Mouse (Mus musculus) activated CD4-positive, CD25-positive, alpha-beta regulatory T cell (primary cell): ENCODE results near the gene Gm5089. TPM values are rescaled to one million over a fixed set of nuclear protein-coding genes. Genes with fewer than 3 reads are reported as not detected.

Experiments
- polyA plus RNA-seq, 2 experiments: library from polyadenylated mRNA; unstranded; fragments of 100-300 nt; shearing (Covaris generic); gene quantifications; one replicate each; pipeline ENCODE4 v1.2.1; 2017

Gm5089 gene
- under 1 TPM in 1 of 2 experiments, not detected in 1; 0.26 TPM for polyA plus RNA-seq

DNA sequence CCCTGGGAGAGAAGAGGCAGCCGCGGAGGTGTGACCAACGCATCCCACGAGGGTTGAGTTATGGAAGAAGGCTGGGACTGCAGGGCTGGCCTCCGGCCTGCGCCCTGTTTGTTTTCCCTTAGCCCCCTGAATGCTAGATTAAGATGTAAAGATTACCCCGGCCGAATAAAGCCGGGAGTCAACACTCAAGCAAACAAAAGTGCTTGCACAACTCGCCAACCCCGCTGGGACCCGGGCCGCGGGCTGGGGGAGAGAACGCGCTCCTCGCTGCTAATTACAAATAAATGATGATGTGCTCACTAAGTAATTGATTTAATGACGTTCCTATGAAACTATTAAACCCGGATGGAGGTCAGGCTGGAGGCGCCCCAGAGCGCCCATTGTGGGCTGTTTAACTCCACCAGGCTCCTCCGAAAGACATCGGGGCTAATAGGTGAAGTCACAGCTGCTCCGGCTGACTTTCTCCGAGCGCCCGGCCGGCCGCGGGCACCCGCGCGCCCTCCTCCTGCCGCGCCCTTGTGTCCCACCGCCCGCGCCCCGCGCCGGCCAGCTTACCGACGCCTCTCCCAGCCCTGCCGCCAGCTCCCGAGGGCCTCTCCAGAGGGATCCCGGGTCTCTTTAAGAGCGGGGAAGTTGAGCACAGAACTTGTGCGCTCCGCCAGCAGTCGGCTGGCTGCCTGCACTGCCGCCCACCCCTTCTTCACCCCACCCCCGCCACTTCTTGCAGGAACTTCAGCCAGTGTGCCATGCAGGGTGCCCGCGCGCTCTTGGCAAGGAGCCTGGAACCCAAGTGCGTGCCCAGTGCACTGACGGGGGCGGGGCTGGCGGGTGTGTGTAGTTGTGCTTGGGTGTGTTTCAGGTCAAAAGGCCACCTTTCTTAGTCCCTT is at the start of gene Gm5089:
Gene Gm5089, minus strand, starts transcription at position 620 of the 887 bp plus-strand sequence.

GRCm38 (mm10) chr14:122490441-122491328 is 39.8 kb upstream of the Gm5089 start, which contains the start of gene Gm10837:
Gene Gm10837 (plus strand): TSS chr14:122490586.

GRCm38 (mm10) chr14:122474891-122475556 is 24.1 kb upstream of the Gm5089 start, which contains the start of gene Zic2:
Gene Zic2 (plus strand): TSS chr14:122475435.

GRCm38 (mm10) chr14:122464763-122465741 is 14.1 kb upstream of the Gm5089 start, which contains the start of gene Zic5:
Gene Zic5 (minus strand): TSS chr14:122465677.

Other genes with a start within 250 kb of the Gm5089 start
- 1 to 10 TPM in 1 of 2 experiments, not detected in 1; 1.4 TPM for gene Zic5, start 14.6 kb upstream of the Gm5089 start, polyA plus RNA-seq
- not detected for gene Zic2, start 24.3 kb upstream of the Gm5089 start, polyA plus RNA-seq
- under 1 TPM in 1 of 2 experiments, not detected in 1; 0.70 TPM for gene Gm10837, start 39.5 kb upstream of the Gm5089 start, polyA plus RNA-seq
- gene Pcca, start 83.2 kb upstream of the Gm5089 start, polyA plus RNA-seq, result 10 to 100 TPM; 14.8 to 24.0 TPM